Mouse (Mus musculus) heart, adult 2 months (tissue): ENCODE data around the gene Kera. TPM values are rescaled to one million over a fixed set of nuclear protein-coding genes. Genes with fewer than 3 reads are reported as not detected.

Experiments used
- DNase-seq, 2 experiments: peaks; one replicate each; pipeline ENCODE4 v3.0.0; 2021
- H3K27ac ChIP-seq: fragments of 200-600 bp; 2 replicates; pipeline ENCODE4 v1.8.1; 2022
- H3K27me3 ChIP-seq: fragments of 200-500 bp; 2 replicates; pipeline ENCODE4 v1.6.1; 2012; ENCODE audit warnings: mild to moderate bottlenecking, low read length, inconsistent platforms, mixed read lengths; ENCODE audit not compliant: control insufficient read depth, insufficient read depth
- H3K36me3 ChIP-seq: fragments of 200-500 bp; 2 replicates; pipeline ENCODE4 v1.6.1; 2012; ENCODE audit warnings: low read length, inconsistent platforms; ENCODE audit not compliant: control insufficient read depth, insufficient read depth
- H3K4me1 ChIP-seq: fragments of 200-500 bp; 2 replicates; pipeline ENCODE4 v1.6.1; 2011; ENCODE audit warnings: low read length; ENCODE audit not compliant: control insufficient read depth, insufficient read depth
- H3K4me3 ChIP-seq: fragments of 200-600 bp; 2 replicates; pipeline ENCODE4 v1.8.1; 2022
- H3K79me2 ChIP-seq: fragments of 200-500 bp; replicated peaks from 2 replicates; pipeline ENCODE4 v1.6.1; 2012; ENCODE audit warnings: mild to moderate bottlenecking, inconsistent platforms, low read length, moderate library complexity, mixed read lengths; ENCODE audit not compliant: control insufficient read depth, insufficient read depth
- H3K9ac ChIP-seq: fragments of 200-500 bp; 2 replicates; pipeline ENCODE4 v1.6.1; 2012; ENCODE audit warnings: low read depth, mild to moderate bottlenecking, control low read depth, inconsistent platforms, low read length, mixed read lengths
- CTCF ChIP-seq: fragments of 200-600 bp; IDR thresholded peaks from 2 replicates; pipeline ENCODE4 v1.8.1; 2022; ENCODE audit warnings: antibody characterized with exemption, mild to moderate bottlenecking, moderate library complexity
- EP300 ChIP-seq: fragments of 200-500 bp; IDR thresholded peaks from 2 replicates; pipeline ENCODE4 v1.6.1; 2011; ENCODE audit warnings: low read depth, low read length, control low read depth; ENCODE audit not compliant: insufficient read depth
- POLR2A ChIP-seq: fragments of 200-500 bp; IDR thresholded peaks from 2 replicates; pipeline ENCODE4 v1.6.1; 2011; ENCODE audit warnings: mild to moderate bottlenecking, low read depth, low read length, control low read depth; ENCODE audit not compliant: insufficient read depth
- WGBS: fragments of 180-500 bp; shearing (Covaris S2); methylation state at CpG from one replicate; pipeline ENCODE4 v1.1.7; 2018; 5-methylcytosine and 5-hydroxymethylcytosine counted together
- intact Hi-C: fragments of 180-260 bp; cut with DNase I; formaldehyde crosslinking; loops from one replicate; pipeline ENCODE4 v1.15.1; 2025
- polyA plus RNA-seq: library from polyadenylated mRNA; depleted of rRNA; stranded (reverse); fragments of >200 nt; gene quantifications from 2 replicates; pipeline ENCODE4 v1.2.3, GENCODE M21; 2012
- total RNA-seq, 2 experiments: library from RNA; stranded (reverse); gene quantifications; 2 replicates each; pipeline ENCODE4 v1.2.3; 2021

Gene Kera
- total and polyA plus RNA-seq, 3 experiments: 0.14 TPM; not detected in 2

GRCm38 (mm10) chr10:97603256-97603655 lies 3.4 kb upstream of the Kera start:
- Histone ChIP-seq H3K27ac (no peak overlapping the region), H3K79me2 (no peaks in the 10 kb centered on the region), H3K27me3 (no peaks in the 10 kb centered on the region), H3K4me1 (no peaks in the 10 kb centered on the region), H3K36me3 (no peaks in the 10 kb centered on the region), H3K9ac (no peak overlapping the region), H3K4me3 (no peak overlapping the region)
- intact Hi-C loops: no loop called here
- TF ChIP-seq EP300: no peak
- TF ChIP-seq CTCF: no peak
- TF ChIP-seq POLR2A: no peak
- DNase-seq: no peak

GRCm38 (mm10) chr10:97622328-97622727 lies 15.6 kb downstream of the Kera start:
- WGBS: 77% methylated on average over 1 of the region's 1 CpGs
- Histone ChIP-seq H3K36me3 (no peaks in the 10 kb centered on the region), H3K27me3 (no peaks in the 10 kb centered on the region), H3K4me1 (no peaks in the 10 kb centered on the region), H3K4me3 (no peak overlapping the region), H3K9ac (no peak overlapping the region), H3K27ac (no peak overlapping the region), H3K79me2 (no peaks in the 10 kb centered on the region)
- DNase-seq: no peak
- intact Hi-C loops: no loop called here
- TF ChIP-seq EP300 (no peak), CTCF (no peak), POLR2A (no peak)

GRCm38 (mm10) chr10:97624381-97624780 lies 17.7 kb downstream of the Kera start:
- TF ChIP-seq CTCF (no peak), POLR2A (no peak), EP300 (no peak)
- Histone ChIP-seq H3K4me3 (no peak overlapping the region), H3K79me2 (no peaks in the 10 kb centered on the region), H3K27ac (no peak overlapping the region), H3K27me3 (no peaks in the 10 kb centered on the region), H3K9ac (no peak overlapping the region), H3K36me3 (no peaks in the 10 kb centered on the region), H3K4me1 (no peaks in the 10 kb centered on the region)
- DNase-seq: no peak
- intact Hi-C loops: no loop called here
- 50% methylated on average over 2 of the region's 2 CpGs for WGBS

GRCm38 (mm10) chr10:97625116-97625515 lies 18.4 kb downstream of the Kera start:
- H3K9ac ChIP-seq: no peak overlapping the region
- no peak for TF ChIP-seq CTCF
- no peak for TF ChIP-seq EP300
- no peak for TF ChIP-seq POLR2A
- intact Hi-C loops: no loop called here
- WGBS: 39% methylated on average over 4 of the region's 4 CpGs
- H3K4me1 ChIP-seq: no peaks in the 10 kb centered on the region
- H3K4me3 ChIP-seq: no peak overlapping the region
- DNase-seq: no peak
- H3K79me2 ChIP-seq: no peaks in the 10 kb centered on the region
- H3K27me3 ChIP-seq: no peaks in the 10 kb centered on the region
- no peaks in the 10 kb centered on the region for H3K36me3 ChIP-seq
- no peak overlapping the region for H3K27ac ChIP-seq

GRCm38 (mm10) chr10:97626543-97626942 lies 19.9 kb downstream of the Kera start:
- WGBS: 70% methylated on average over 1 of the region's 1 CpGs

GRCm38 (mm10) chr10:97631061-97631460 lies 24.4 kb downstream of the Kera start:
- H3K27ac ChIP-seq: no peak overlapping the region
- no peaks in the 10 kb centered on the region for H3K4me1 ChIP-seq
- no peak overlapping the region for H3K4me3 ChIP-seq
- H3K9ac ChIP-seq: no peak overlapping the region
- H3K79me2 ChIP-seq: no peaks in the 10 kb centered on the region
- TF ChIP-seq POLR2A (no peak), CTCF (no peak), EP300 (no peak)
- H3K36me3 ChIP-seq: no peaks in the 10 kb centered on the region
- intact Hi-C loops: no loop called here
- H3K27me3 ChIP-seq: no peaks in the 10 kb centered on the region
- WGBS: 76% methylated on average over 3 of the region's 3 CpGs
- no peak for DNase-seq

More at GRCm38 (mm10) chr10:97626543-97626942, 19.9 kb downstream of the Kera start:
- H3K79me2 ChIP-seq: no peaks in the 10 kb centered on the region
- H3K4me1 ChIP-seq: no peaks in the 10 kb centered on the region
- no peak overlapping the region for H3K9ac ChIP-seq
- no peak overlapping the region for H3K27ac ChIP-seq
- H3K36me3 ChIP-seq: no peaks in the 10 kb centered on the region
- TF ChIP-seq CTCF (no peak), POLR2A (no peak), EP300 (no peak)
- H3K27me3 ChIP-seq: no peaks in the 10 kb centered on the region
- H3K4me3 ChIP-seq: no peak overlapping the region
- DNase-seq: no peak
- intact Hi-C loops: no loop called here
